Mouse (Mus musculus) bone marrow, adult 2 months (tissue): ENCODE results near the gene Rpl9-ps1. TPM values are rescaled to one million over a fixed set of nuclear protein-coding genes. Genes with fewer than 3 reads are reported as not detected.

ENCODE experiments used
- H3K27ac ChIP-seq: fragments of 200-500 bp; 2 replicates; pipeline ENCODE4 v1.5.1; 2012; ENCODE audit warnings: low read depth, mild to moderate bottlenecking, control low read depth, inconsistent platforms, low read length; ENCODE audit not compliant: control insufficient read depth, poor library complexity, insufficient read depth
- H3K4me1 ChIP-seq: fragments of 200-500 bp; 2 replicates; pipeline ENCODE4 v1.6.1; 2011; ENCODE audit warnings: low read length; ENCODE audit not compliant: control insufficient read depth, insufficient read depth
- H3K4me3 ChIP-seq: fragments of 200-500 bp; replicated peaks from 2 replicates; pipeline ENCODE3; 2011; ENCODE audit warnings: mild to moderate bottlenecking, low read depth, low read length, control low read depth; ENCODE audit not compliant: control insufficient read depth
- CTCF ChIP-seq: fragments of 200-500 bp; IDR thresholded peaks from 2 replicates; pipeline ENCODE4 v1.5.1; 2011; ENCODE audit warnings: low read length, control low read depth; ENCODE audit not compliant: control insufficient read depth, insufficient read depth
- POLR2A ChIP-seq: fragments of 200-500 bp; IDR thresholded peaks from 2 replicates; pipeline ENCODE4 v1.6.1; 2011; ENCODE audit warnings: low read depth, mild to moderate bottlenecking, control low read depth, low read length, borderline replicate concordance; ENCODE audit not compliant: control insufficient read depth
- WGBS: fragments of 180-500 bp; shearing (Covaris S2); methylation state at CpG from one replicate; pipeline ENCODE4 v1.1.7; 2018; 5-methylcytosine and 5-hydroxymethylcytosine counted together
- polyA plus RNA-seq: library from polyadenylated mRNA; stranded (reverse); fragments of >200 nt; gene quantifications from 2 replicates; pipeline ENCODE4 v1.2.4, GENCODE M21; 2011; ENCODE audit warnings: low replicate concordance; ENCODE audit not compliant: missing spikeins, insufficient read depth, insufficient read length

Gene Rpl9-ps1
- polyA plus RNA-seq, 1 experiment, result not detected

DNA sequence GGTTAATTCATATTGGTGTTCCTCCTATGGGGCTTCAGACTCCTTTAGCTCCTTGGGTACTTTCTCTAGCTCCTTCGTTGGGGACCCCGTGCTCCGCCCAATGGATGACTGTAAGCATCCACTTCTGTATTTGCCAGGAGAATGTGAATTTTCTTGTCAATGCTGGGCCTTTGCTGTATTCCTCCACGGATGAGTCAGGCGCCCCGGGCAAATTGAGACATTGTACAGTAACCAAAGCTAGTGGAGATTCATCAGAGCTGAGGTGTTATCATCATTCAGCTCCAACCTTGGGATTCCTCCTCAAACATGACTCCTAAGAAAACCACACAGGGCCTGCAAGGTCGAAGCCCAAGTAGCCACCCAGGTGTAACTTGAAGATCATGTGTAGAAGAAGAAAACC, 47.6 kb downstream of the Rpl9-ps1 start:
- no peak overlapping the region for H3K27ac ChIP-seq
- no peak for TF ChIP-seq CTCF
- no peak for TF ChIP-seq POLR2A
- H3K4me3 ChIP-seq, result no peak overlapping the region
- 80% methylated on average over 7 of the region's 7 CpGs for WGBS
- peaks cover 2% of the 10 kb centered on the region; the same call in 1 of the 2 replicates for H3K4me1 ChIP-seq

DNA sequence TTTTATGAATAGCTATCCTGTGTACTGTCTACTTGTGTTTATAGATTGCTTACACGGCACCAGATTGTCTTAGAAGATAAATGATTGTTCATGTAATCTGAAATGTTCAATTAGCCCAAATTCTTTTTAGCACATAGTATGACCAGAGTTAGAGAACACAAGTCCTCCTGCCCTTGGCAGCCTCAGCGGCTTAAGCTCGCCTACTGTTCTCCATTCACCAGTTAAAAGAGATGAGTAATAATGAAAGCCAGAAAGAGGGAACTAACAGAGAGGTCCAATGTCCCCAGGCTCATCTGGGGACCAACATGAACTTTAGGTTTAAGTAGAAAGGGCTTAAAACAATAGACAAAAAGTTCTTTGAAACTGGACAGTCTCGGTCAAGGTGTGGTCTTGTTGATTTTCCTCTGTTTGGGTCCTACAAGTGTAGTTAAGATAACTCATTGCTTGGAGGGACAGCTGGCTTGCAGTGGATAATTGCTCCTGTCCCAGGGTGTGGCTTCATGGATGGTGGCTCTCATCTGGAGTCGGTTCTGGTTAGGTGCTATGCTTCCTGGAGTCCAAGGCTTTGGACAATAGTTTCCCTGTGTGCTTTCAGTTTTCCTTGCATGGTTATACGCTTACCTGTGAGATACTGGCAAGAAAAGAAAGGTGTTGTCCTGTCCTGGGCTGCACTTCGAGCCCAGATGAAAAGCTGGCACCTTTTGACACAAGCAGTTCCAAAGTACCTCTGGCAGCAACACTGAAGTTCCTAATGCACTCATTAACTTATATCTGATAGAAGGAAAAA, 49.6 kb downstream of the Rpl9-ps1 start:
- H3K4me3 ChIP-seq, result no peak overlapping the region
- TF ChIP-seq POLR2A (no peak), CTCF (no peak)
- peaks cover 2% of the 10 kb centered on the region; the same call in 1 of the 2 replicates for H3K4me1 ChIP-seq
- 44% methylated on average over 7 of the region's 7 CpGs for WGBS
- no peak overlapping the region for H3K27ac ChIP-seq

Other genes starting within 250 kb of the Rpl9-ps1 start
- 0.32 and 1.1 TPM in 2 replicates for gene Rasl10b, start 236.5 kb downstream of the Rpl9-ps1 start, polyA plus RNA-seq
- gene Gas2l2, start 216.2 kb downstream of the Rpl9-ps1 start, polyA plus RNA-seq, result not detected in 2 replicates
- 17.6 and 37.4 TPM in 2 replicates for gene 1700020L24Rik, start 207.9 kb downstream of the Rpl9-ps1 start, polyA plus RNA-seq
- 0.47 and 0.92 TPM in 2 replicates for gene Mmp28, start 182.6 kb downstream of the Rpl9-ps1 start, polyA plus RNA-seq
- 192 and 231 TPM in 2 replicates for gene Taf15, start 172.5 kb downstream of the Rpl9-ps1 start, polyA plus RNA-seq
- gene Heatr9, start 123.4 kb downstream of the Rpl9-ps1 start, polyA plus RNA-seq, result not detected in 2 replicates
- gene Ccl5, start 115.1 kb downstream of the Rpl9-ps1 start, polyA plus RNA-seq, result 7.6 and 22.7 TPM in 2 replicates
- 8.0 and 17.0 TPM in 2 replicates for gene Ccl9, start 67.0 kb downstream of the Rpl9-ps1 start, polyA plus RNA-seq
- gene Ccl6, start 52.5 kb downstream of the Rpl9-ps1 start, polyA plus RNA-seq, result 88.2 and 218 TPM in 2 replicates
- 1.3 and 2.0 TPM in 2 replicates for gene Ccl3, start 3.7 kb upstream of the Rpl9-ps1 start, polyA plus RNA-seq
- gene Ccl4, start 17.0 kb upstream of the Rpl9-ps1 start, polyA plus RNA-seq, result 1.5 and 2.3 TPM in 2 replicates
- gene Wfdc17, start 58.4 kb upstream of the Rpl9-ps1 start, polyA plus RNA-seq, result 8.2 and 33.5 TPM in 2 replicates
- gene Wfdc18, start 63.4 kb upstream of the Rpl9-ps1 start, polyA plus RNA-seq, result not detected in 2 replicates
- 220 and 706 TPM in 2 replicates for gene Wfdc21, start 101.3 kb upstream of the Rpl9-ps1 start, polyA plus RNA-seq
- gene Heatr6, start 108.1 kb upstream of the Rpl9-ps1 start, polyA plus RNA-seq, result 3.6 and 13.1 TPM in 2 replicates
- gene Hnf1b, start 204.4 kb upstream of the Rpl9-ps1 start, polyA plus RNA-seq, result not detected in 2 replicates